Mouse (Mus musculus) embryonic facial prominence, embryonic 12.5 days (tissue): Measurements from ENCODE around the gene Rrp1. TPM values are rescaled to one million over a fixed set of nuclear protein-coding genes. Genes with fewer than 3 reads are reported as not detected.
"Not testable (repeated sequence)": the region's sequence is repeated elsewhere in the genome, so short reads cannot be mapped to it uniquely, and the experiment has no call there.

Experiments
- ATAC-seq: fragments of 200-750 bp; cut with Nextera tagmentation; 2 replicates; pipeline ENCODE4 v1.8.0; 2017; ENCODE audit not compliant: insufficient number of reproducible peaks, insufficient read depth, low FRiP score, low TSS enrichment
- H3K27ac ChIP-seq: fragments of 300-500 bp; sonication (generic); 2 replicates; pipeline ENCODE4 v1.5.1; 2016; ENCODE audit warnings: mild to moderate bottlenecking
- H3K27me3 ChIP-seq: fragments of 300-500 bp; sonication (generic); 2 replicates; pipeline ENCODE4 v1.6.1; 2016; ENCODE audit warnings: mild to moderate bottlenecking, moderate library complexity
- H3K36me3 ChIP-seq: fragments of 300-500 bp; sonication (generic); 2 replicates; pipeline ENCODE4 v1.6.1; 2016; ENCODE audit warnings: mild to moderate bottlenecking
- H3K4me1 ChIP-seq: fragments of 300-500 bp; sonication (generic); 2 replicates; pipeline ENCODE4 v1.6.1; 2016
- H3K4me2 ChIP-seq: fragments of 300-500 bp; sonication (generic); replicated peaks from 2 replicates; pipeline ENCODE4 v1.6.1; 2016; ENCODE audit warnings: mild to moderate bottlenecking, moderate library complexity
- H3K4me3 ChIP-seq: fragments of 300-500 bp; sonication (generic); 2 replicates; pipeline ENCODE4 v1.5.1; 2016; ENCODE audit warnings: mild to moderate bottlenecking
- H3K9ac ChIP-seq: fragments of 300-500 bp; sonication (generic); 2 replicates; pipeline ENCODE4 v1.6.1; 2016; ENCODE audit warnings: mild to moderate bottlenecking, moderate library complexity
- H3K9me3 ChIP-seq: fragments of 300-500 bp; sonication (generic); 2 replicates; pipeline ENCODE4 v1.6.1; 2016; ENCODE audit warnings: mild to moderate bottlenecking, moderate library complexity
- WGBS: fragments of 180-500 bp; shearing (Covaris S2); methylation state at CpG from one replicate; pipeline ENCODE4 v1.1.7; 2016; 5-methylcytosine and 5-hydroxymethylcytosine counted together
- polyA plus RNA-seq: library from polyadenylated mRNA; unstranded; fragments of >200 nt; fragmentation: Nextera tagmentation; extraction: Ambion mirVana; gene quantifications from 2 replicates; pipeline ENCODE4 v1.2.1, GENCODE M21; 2016

Rrp1 gene
- polyA plus RNA-seq, 1 experiment from 2014 or later, result 323 TPM

DNA sequence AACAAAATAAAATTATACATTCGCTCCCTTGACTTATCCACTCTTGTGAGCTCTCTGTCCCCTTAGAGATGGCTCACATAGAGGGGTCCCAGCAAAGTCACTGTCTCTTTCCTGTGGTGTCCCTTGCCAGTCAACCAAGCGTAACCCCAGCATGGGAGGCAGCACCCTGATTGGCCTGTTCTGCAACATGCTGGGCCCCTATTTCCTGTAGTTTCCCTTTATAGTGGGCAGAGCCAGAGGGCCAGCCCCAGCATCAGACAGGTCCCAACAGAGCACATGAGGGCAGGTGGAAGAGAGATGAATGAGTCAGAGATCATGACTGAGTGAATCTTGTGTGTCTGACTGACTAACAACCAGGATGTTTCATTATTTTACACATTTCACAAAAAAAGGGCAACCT lies 8.1 kb upstream of the Rrp1 start:
- Histone ChIP-seq H3K4me2 (no peak overlapping the region), H3K4me3 (no peak overlapping the region), H3K27me3 (no peaks in the 10 kb centered on the region), H3K27ac (no peak overlapping the region), H3K9me3 (no peaks in the 10 kb centered on the region), H3K9ac (no peak overlapping the region), H3K4me1 (peaks cover 4% of the 10 kb centered on the region; the same call in 1 of the 2 replicates), H3K36me3 (no peaks in the 10 kb centered on the region)
- 89% methylated on average over 2 of the region's 2 CpGs for whole genome bisulfite sequencing
- no peak for ATAC-seq

- Histone ChIP-seq H3K4me3 (no peak overlapping the region), H3K9me3 (no peaks in the 10 kb centered on the region), H3K27ac (no peak overlapping the region), H3K36me3 (no peaks in the 10 kb centered on the region), H3K27me3 (no peaks in the 10 kb centered on the region), H3K4me2 (no peak overlapping the region), H3K4me1 (no peaks in the 10 kb centered on the region), H3K9ac (no peak overlapping the region)
- 89% methylated on average over 2 of the region's 2 CpGs for WGBS
- no peak for ATAC-seq
Measured at GRCm38 (mm10) chr10:78418791-78419190, 5.9 kb upstream of the Rrp1 start.

GRCm38 (mm10) chr10:78417888-78418287 lies 5.0 kb upstream of the Rrp1 start:
- no peak for ATAC-seq
- 46% methylated on average over 5 of the region's 5 CpGs for WGBS
- no peaks in the 10 kb centered on the region for H3K4me1 ChIP-seq
- H3K4me3 ChIP-seq, result no peak overlapping the region
- H3K9me3 ChIP-seq, result no peaks in the 10 kb centered on the region
- H3K27ac ChIP-seq, result no peak overlapping the region
- no peaks in the 10 kb centered on the region for H3K27me3 ChIP-seq
- no peak overlapping the region for H3K4me2 ChIP-seq
- no peaks in the 10 kb centered on the region for H3K36me3 ChIP-seq
- H3K9ac ChIP-seq, result no peak overlapping the region

GRCm38 (mm10) chr10:78414936-78415335 lies 2.1 kb upstream of the Rrp1 start:
- H3K9ac ChIP-seq, H3K27me3 ChIP-seq, H3K4me3 ChIP-seq, H3K4me1 ChIP-seq, H3K9me3 ChIP-seq, H3K4me2 ChIP-seq, H3K27ac ChIP-seq, ATAC-seq: not testable (repeated sequence)
- 91% methylated on average over 4 of the region's 4 CpGs for WGBS
- peaks cover 10% of the 10 kb centered on the region for H3K36me3 ChIP-seq

GRCm38 (mm10) chr10:78413152-78413520 lies 293 bp upstream of the Rrp1 start:
- no peak overlapping the region; the same call in 1 of the 2 replicates for H3K27ac ChIP-seq
- no peak for ATAC-seq
- H3K27me3 ChIP-seq, result no peaks in the 10 kb centered on the region
- peak overlapping the region; percentile 76 for H3K4me2 ChIP-seq
- peaks cover 28% of the 10 kb centered on the region for H3K36me3 ChIP-seq
- WGBS, result 53% methylated on average over 7 of the region's 7 CpGs
- H3K4me1 ChIP-seq, result peaks cover 6% of the 10 kb centered on the region
- H3K9ac ChIP-seq, result peak overlapping the region; percentile 24; the same call in 1 of the 2 replicates
- no peaks in the 10 kb centered on the region for H3K9me3 ChIP-seq
- H3K4me3 ChIP-seq, result peak overlapping the region; percentile 91

DNA sequence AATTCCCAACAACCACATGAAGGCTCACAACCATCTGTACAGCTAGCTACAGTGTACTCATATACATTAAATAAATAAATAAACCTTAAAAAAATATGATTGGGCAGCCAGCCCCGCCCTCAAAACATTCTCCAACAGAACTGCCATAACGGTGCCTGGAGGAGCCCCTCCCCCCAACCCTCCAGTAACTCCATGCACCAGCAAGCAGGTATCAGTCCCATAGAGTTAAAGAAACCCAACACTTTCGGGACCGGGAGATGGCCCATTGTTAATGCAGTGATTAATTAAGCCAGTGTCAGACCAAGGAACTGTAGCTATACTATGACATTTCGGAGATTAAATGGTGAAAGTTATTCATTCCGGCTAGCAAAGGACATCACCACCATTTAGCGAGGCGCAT lies 992 bp downstream of the Rrp1 start:
- peak overlapping the region; percentile 65 for H3K9ac ChIP-seq
- peaks cover 6% of the 10 kb centered on the region for H3K4me1 ChIP-seq
- H3K27ac ChIP-seq, result peak overlapping the region; percentile 85
- peak overlapping the region; percentile 91 for H3K4me3 ChIP-seq
- H3K27me3 ChIP-seq, result no peaks in the 10 kb centered on the region
- H3K36me3 ChIP-seq, result peaks cover 40% of the 10 kb centered on the region
- ATAC-seq, result no peak
- no peaks in the 10 kb centered on the region for H3K9me3 ChIP-seq
- WGBS, result 19% methylated on average over 8 of the region's 8 CpGs
- peak overlapping the region; percentile 76 for H3K4me2 ChIP-seq

GRCm38 (mm10) chr10:78409035-78409788 lies 3.6 kb downstream of the Rrp1 start:
- Histone ChIP-seq H3K36me3 (peaks cover 64% of the 10 kb centered on the region), H3K4me1 (peaks cover 6% of the 10 kb centered on the region), H3K27me3 (no peaks in the 10 kb centered on the region), H3K9ac (no peak overlapping the region), H3K4me2 (no peak overlapping the region), H3K4me3 (no peak overlapping the region), H3K9me3 (no peaks in the 10 kb centered on the region), H3K27ac (no peak overlapping the region)
- 92% methylated on average over 9 of the region's 9 CpGs for WGBS
- ATAC-seq, result no peak

GRCm38 (mm10) chr10:78407132-78407531 lies 5.7 kb downstream of the Rrp1 start:
- H3K36me3 ChIP-seq, result peaks cover 85% of the 10 kb centered on the region
- H3K9ac ChIP-seq, result no peak overlapping the region
- H3K4me2 ChIP-seq, result no peak overlapping the region
- H3K9me3 ChIP-seq, result no peaks in the 10 kb centered on the region
- no peaks in the 10 kb centered on the region for H3K27me3 ChIP-seq
- no peak for ATAC-seq
- no peak overlapping the region for H3K4me3 ChIP-seq
- H3K27ac ChIP-seq, result no peak overlapping the region
- H3K4me1 ChIP-seq, result peaks cover 6% of the 10 kb centered on the region
- WGBS, result 97% methylated on average over 4 of the region's 4 CpGs

- no peak for ATAC-seq
- no peak overlapping the region for H3K4me3 ChIP-seq
- WGBS, result 88% methylated on average over 6 of the region's 6 CpGs
Measured at GRCm38 (mm10) chr10:78406152-78406551, 6.7 kb downstream of the Rrp1 start.

GRCm38 (mm10) chr10:78402301-78402922 lies 10.4 kb downstream of the Rrp1 start:
- H3K9ac ChIP-seq, result no peak overlapping the region
- H3K27me3 ChIP-seq, result no peaks in the 10 kb centered on the region
- no peak for ATAC-seq
- no peak overlapping the region for H3K4me3 ChIP-seq
- no peaks in the 10 kb centered on the region for H3K4me1 ChIP-seq
- H3K9me3 ChIP-seq, result no peaks in the 10 kb centered on the region
- no peak overlapping the region for H3K27ac ChIP-seq
- 93% methylated on average over 14 of the region's 14 CpGs for WGBS
- H3K4me2 ChIP-seq, result no peak overlapping the region
- peaks cover 82% of the 10 kb centered on the region for H3K36me3 ChIP-seq

More at GRCm38 (mm10) chr10:78406152-78406551, 6.7 kb downstream of the Rrp1 start:
- Histone ChIP-seq H3K36me3 (peaks cover 95% of the 10 kb centered on the region), H3K9me3 (no peaks in the 10 kb centered on the region), H3K4me2 (no peak overlapping the region), H3K4me1 (no peaks in the 10 kb centered on the region), H3K9ac (no peak overlapping the region), H3K27ac (no peak overlapping the region), H3K27me3 (no peaks in the 10 kb centered on the region)

GRCm38 (mm10) chr10:78401127-78401526 lies 11.7 kb downstream of the Rrp1 start:
- WGBS, result 86% methylated on average over 2 of the region's 2 CpGs
- peaks cover 69% of the 10 kb centered on the region for H3K36me3 ChIP-seq
- H3K4me3 ChIP-seq, result no peak overlapping the region
- no peak for ATAC-seq
- H3K4me2 ChIP-seq, result no peak overlapping the region
- H3K9me3 ChIP-seq, result no peaks in the 10 kb centered on the region
- H3K27me3 ChIP-seq, result no peaks in the 10 kb centered on the region
- H3K4me1 ChIP-seq, result peaks cover under 1% of the 10 kb centered on the region; the same call in 1 of the 2 replicates
- H3K27ac ChIP-seq, result no peak overlapping the region
- no peak overlapping the region for H3K9ac ChIP-seq

DNA sequence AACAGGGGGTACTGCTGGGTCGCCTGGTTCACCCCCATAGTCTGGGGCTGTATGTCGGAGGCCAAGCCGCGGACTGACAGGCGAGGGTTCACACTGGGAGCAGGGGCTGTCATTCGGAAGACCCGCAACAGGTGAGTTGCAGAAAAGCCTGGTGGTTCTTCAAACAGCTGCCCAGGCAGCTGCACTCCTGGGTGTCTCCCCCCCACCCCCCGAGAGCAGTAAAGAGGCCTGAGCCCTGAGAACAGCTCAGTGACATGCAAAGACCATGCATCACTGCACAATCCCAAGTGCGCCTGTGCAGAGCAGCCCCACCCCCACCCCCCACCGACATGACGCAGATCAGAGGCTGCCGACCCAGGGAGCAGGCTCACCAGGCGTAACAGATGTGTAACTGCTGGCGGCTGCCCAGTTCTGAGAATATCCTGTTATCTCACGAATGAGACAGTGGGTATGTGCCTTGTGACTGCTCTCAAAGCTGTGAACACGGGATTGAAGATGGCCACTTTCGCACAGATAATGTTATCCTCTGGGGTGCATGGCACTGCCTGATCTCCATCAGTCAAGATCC lies 13.7 kb downstream of the Rrp1 start:
- H3K4me2 ChIP-seq, result no peak overlapping the region
- H3K9ac ChIP-seq, result no peak overlapping the region
- no peak overlapping the region for H3K27ac ChIP-seq
- 0 out of 2 replicates have a peak, but pooled peaks have one; percentile 36 for ATAC-seq
- H3K36me3 ChIP-seq, result peaks cover 52% of the 10 kb centered on the region
- no peaks in the 10 kb centered on the region for H3K9me3 ChIP-seq
- no peak overlapping the region for H3K4me3 ChIP-seq
- peaks cover 3% of the 10 kb centered on the region; the same call in 1 of the 2 replicates for H3K4me1 ChIP-seq
- 45% methylated on average over 17 of the region's 17 CpGs for WGBS
- no peaks in the 10 kb centered on the region for H3K27me3 ChIP-seq
